Mouse (Mus musculus) gastrocnemius, adult 2 months (tissue): ENCODE data around the gene Amot. TPM values are rescaled to one million over a fixed set of nuclear protein-coding genes. Genes with fewer than 3 reads are reported as not detected.

Source experiments
- DNase-seq: peaks from one replicate; pipeline ENCODE4 v3.0.0; 2022
- H3K27ac ChIP-seq: fragments of 200-600 bp; 2 replicates; pipeline ENCODE4 v1.8.1; 2022; ENCODE audit warnings: mild to moderate bottlenecking
- H3K4me3 ChIP-seq: fragments of 200-600 bp; 2 replicates; pipeline ENCODE4 v1.8.1; 2022; ENCODE audit warnings: mild to moderate bottlenecking, moderate library complexity
- CTCF ChIP-seq: fragments of 200-600 bp; IDR thresholded peaks from 2 replicates; pipeline ENCODE4 v1.8.1; 2022; ENCODE audit warnings: antibody characterized with exemption, mild to moderate bottlenecking, moderate library complexity
- intact Hi-C: fragments of 180-260 bp; cut with DNase I; formaldehyde crosslinking; loops from one replicate; pipeline ENCODE4 v1.15.1; 2025
- total RNA-seq, 2 experiments: library from RNA; stranded (reverse); gene quantifications; 2 replicates each; pipeline ENCODE4 v1.2.3; 2021

The Amot gene
- total RNA-seq, 2 experiments from 2014 or later, result 82.8 to 116 TPM

DNA sequence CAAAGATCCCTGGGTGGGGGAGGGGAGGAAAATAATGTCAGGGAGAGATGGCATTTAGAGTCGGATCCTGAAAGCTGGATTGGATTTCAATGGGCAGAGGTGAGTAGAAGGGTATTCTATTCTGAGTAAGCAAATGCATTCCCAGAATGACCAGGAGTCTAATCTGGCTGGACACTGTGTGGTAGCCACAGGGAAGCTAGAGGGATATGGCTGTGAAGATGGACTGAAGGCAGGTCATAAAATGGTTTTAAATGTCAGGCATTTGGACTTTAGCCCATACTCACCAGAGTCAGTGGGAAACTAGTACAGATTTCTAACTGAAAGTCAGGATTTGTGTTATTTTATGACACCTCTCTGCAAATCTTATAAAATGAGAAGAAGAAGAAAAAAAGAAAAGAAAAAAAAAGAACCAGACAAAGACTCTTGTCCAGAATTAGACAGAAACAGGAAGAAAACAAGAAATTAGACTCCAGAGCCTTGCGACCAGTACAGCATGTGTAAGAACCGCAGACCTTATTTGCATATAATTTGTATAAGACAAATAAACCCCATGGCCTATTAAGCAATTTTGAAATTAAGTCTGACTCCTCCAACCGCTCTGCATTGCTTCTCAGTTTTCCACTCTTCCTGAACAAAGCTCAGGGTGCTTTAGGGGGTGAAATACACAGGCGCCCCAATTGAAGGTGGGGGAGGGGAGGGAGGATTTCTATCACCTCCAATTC, 27.8 kb downstream of the Amot start:
- intact Hi-C loops, result no loop called here
- peak; percentile 25 for DNase-seq

DNA sequence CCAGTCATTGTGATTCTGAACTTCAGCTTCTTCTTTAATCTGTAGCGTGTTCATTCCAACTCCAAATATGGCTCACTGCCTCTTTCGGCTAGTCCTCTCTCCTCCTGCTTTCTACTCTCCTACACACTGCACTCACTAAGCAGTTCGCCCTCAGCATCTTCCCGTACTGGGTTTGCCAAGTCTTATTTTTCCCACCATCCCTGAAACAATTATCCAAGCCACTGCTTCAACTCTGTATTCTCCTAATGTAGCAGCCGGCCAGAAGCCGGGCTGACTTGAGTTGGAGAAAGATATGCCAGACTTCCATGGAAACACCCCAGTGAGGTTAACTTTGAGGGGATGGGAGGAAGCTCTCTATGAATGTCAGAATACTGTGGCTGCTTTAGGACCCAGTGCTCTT, 36.7 kb downstream of the Amot start:
- no peak for DNase-seq
- intact Hi-C loops, result loop anchor here (5.0 kb wide), 1 partner anchor 34 kb away; no protein-coding TSS in a partner anchor
- Histone ChIP-seq H3K27ac (peak overlapping the region; percentile 8; the same call in 1 of the 2 replicates), H3K4me3 (no peak overlapping the region)
- no peak for TF ChIP-seq CTCF

More for the DNA sequence above, 27.8 kb downstream of the Amot start:
- no peak for TF ChIP-seq CTCF
- no peak overlapping the region for H3K4me3 ChIP-seq
- H3K27ac ChIP-seq, result peak overlapping the region; percentile 76

DNA sequence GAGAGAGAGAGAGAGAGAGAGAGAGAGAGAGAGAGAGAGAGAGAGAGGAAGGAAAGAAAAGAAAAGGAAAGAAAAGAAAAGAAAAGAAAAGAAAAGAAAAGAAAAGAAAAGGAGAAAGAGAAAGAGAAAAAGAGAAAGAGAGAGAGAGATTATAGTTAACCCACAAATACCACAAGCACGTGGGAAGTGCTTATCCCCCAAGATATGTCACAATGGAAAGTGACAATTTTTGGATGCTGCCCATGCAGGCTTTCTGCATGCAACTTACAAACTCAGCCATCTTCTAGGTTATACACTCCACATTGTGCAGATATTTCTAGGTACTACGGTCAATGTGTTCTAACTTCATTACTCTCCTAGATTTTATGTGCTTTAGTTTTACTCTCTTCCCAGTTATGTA, 41.5 kb downstream of the Amot start:
- no peak for DNase-seq
- H3K4me3 ChIP-seq, result no peak overlapping the region
- no peak for TF ChIP-seq CTCF
- intact Hi-C loops, result no loop called here
- H3K27ac ChIP-seq, result no peak overlapping the region; the same call in 1 of the 2 replicates

DNA sequence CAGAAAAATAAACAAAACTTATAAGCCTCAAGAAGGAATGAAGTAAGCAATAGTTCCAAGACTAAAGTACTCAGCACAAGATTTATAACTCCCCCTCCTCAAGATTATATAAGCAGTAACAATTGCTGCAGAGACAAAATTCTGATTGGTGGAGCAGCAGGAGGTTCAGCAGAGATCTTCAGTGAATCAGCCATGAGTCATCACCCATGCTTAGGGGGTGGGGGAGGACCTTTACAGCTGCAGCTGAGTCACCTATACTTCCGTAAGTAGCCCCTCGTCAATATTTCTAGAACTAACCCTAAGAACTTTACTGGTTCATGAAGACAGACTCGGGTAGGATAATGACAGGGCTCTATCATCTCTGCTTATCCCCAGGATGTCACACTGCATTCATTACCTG, 43.6 kb downstream of the Amot start:
- H3K4me3 ChIP-seq, result no peak overlapping the region
- no peak for TF ChIP-seq CTCF
- intact Hi-C loops, result no loop called here
- no peak for DNase-seq
- no peak overlapping the region; the same call in 1 of the 2 replicates for H3K27ac ChIP-seq

GRCm38 (mm10) chrX:145456251-145456650, 48.7 kb downstream of the Amot start:
- intact Hi-C loops, result no loop called here
- H3K4me3 ChIP-seq, result no peak overlapping the region
- no peak for TF ChIP-seq CTCF
- DNase-seq, result no peak
- H3K27ac ChIP-seq, result no peak overlapping the region

DNA sequence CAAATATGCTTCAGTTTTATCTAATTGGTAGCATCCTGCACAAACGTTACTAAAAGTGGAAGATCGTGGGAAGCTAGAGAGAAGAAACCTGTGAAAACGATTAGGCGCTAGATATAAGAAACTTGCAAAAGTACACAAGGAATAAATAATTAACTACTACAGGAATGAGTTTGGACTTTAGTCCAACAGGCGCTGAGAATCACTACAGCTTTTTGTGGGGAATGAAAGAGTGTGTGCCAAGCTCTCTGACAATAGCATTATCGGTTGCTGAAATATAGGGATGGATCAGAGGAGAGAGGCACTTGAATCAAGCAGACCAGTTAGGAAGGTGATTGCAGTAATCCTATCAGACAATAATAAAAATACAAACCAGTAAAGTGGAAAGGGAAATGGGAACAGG, 49.4 kb downstream of the Amot start:
- intact Hi-C loops, result no loop called here
- no peak for TF ChIP-seq CTCF
- no peak overlapping the region for H3K4me3 ChIP-seq
- DNase-seq, result no peak
- no peak overlapping the region for H3K27ac ChIP-seq

GRCm38 (mm10) chrX:145454828-145455227, 50.2 kb downstream of the Amot start:
- Histone ChIP-seq H3K4me3 (no peak overlapping the region), H3K27ac (no peak overlapping the region)
- peak; percentile 21 for DNase-seq
- no peak for TF ChIP-seq CTCF
- intact Hi-C loops, result no loop called here

DNA sequence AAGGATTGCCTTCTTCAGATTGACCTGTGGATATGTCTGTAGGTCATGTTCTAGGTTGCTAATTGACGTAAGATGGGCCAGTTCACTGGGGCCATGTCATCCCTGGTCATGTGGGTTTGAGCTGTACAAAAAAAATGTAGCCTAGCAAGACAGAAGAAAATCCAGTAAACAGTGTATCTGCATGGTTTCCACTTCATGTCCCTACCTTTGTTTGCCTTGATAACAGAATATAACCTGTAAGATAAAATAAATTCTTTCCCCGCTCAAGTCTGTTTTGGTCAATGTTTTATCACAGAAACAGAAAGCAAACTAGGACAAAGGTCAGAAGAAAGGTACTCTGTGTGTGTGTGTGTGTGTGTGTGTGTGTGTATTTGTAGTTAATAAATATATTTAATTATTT, 63.5 kb downstream of the Amot start:
- no peak for TF ChIP-seq CTCF
- intact Hi-C loops, result no loop called here
- no peak for DNase-seq

GRCm38 (mm10) chrX:145433652-145434051, 71.3 kb downstream of the Amot start:
- Histone ChIP-seq H3K27ac (no peak overlapping the region), H3K4me3 (no peak overlapping the region)
- no peak for DNase-seq
- intact Hi-C loops, result no loop called here
- no peak for TF ChIP-seq CTCF

More for the DNA sequence above, 63.5 kb downstream of the Amot start:
- no peak overlapping the region for H3K4me3 ChIP-seq
- H3K27ac ChIP-seq, result no peak overlapping the region

- H3K4me3 ChIP-seq, result no peak overlapping the region
- intact Hi-C loops, result no loop called here
- no peak for TF ChIP-seq CTCF
- no peak for DNase-seq
- H3K27ac ChIP-seq, result no peak overlapping the region
Measured at GRCm38 (mm10) chrX:145430836-145431570, 74.0 kb downstream of the Amot start.

DNA sequence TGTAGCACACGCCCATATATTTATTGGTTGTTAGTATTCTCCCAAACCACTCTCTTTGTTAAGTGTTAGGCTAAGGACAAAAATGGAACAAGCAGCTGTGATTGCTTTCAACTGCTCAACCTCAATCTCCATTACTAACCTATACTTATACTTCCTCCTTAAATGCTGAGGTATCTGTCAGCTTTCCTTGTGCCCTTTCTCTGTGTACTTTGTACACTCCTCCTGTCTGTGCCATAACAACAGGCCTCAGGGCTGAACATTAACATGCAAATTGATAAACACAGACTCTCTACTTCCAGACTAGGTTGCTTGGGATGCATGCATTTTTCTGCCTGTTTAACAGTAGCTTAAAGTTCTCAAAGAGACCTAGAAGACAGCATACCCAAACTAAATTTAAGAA, 76.2 kb downstream of the Amot start:
- Histone ChIP-seq H3K27ac (no peak overlapping the region), H3K4me3 (no peak overlapping the region)
- intact Hi-C loops, result no loop called here
- TF ChIP-seq CTCF, result no peak
- DNase-seq, result no peak

- TF ChIP-seq CTCF, result no peak
- intact Hi-C loops, result no loop called here
- H3K4me3 ChIP-seq, result no peak overlapping the region
- no peak overlapping the region for H3K27ac ChIP-seq
- no peak for DNase-seq
Measured at GRCm38 (mm10) chrX:145424026-145424425, 81.0 kb downstream of the Amot start.

DNA sequence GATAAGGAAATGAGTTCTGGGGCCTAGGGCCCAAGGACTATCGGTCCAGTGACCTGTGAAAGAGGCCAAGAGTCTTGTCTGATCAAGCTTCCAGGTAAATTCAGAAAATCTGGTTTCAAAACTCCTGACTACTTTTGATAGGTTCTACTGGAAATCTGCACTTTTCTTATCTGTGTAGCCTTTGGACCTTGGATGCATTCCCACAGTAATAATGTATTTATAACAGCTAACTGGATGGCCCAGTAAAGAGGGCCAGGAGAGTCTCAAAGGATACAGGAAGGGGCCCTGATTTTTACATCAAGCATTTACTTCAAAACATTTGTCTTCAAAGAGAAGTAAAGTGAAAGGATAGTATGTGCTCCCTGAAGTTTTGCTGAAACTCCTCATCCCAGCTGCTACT, 90.7 kb downstream of the Amot start:
- TF ChIP-seq CTCF, result no peak
- Histone ChIP-seq H3K27ac (no peak overlapping the region), H3K4me3 (no peak overlapping the region)
- intact Hi-C loops, result no loop called here
- no peak for DNase-seq

GRCm38 (mm10) chrX:145411425-145411824, 93.6 kb downstream of the Amot start:
- Histone ChIP-seq H3K27ac (no peak overlapping the region), H3K4me3 (no peak overlapping the region)
- no peak for DNase-seq
- no peak for TF ChIP-seq CTCF
- intact Hi-C loops, result no loop called here
